Mouse (Mus musculus) stomach, embryonic 15.5 days (tissue): ENCODE results near the gene Gnmt. TPM values are rescaled to one million over a fixed set of nuclear protein-coding genes. Genes with fewer than 3 reads are reported as not detected.

Source experiments
- ATAC-seq: fragments of 200-750 bp; cut with Nextera tagmentation; 2 replicates; pipeline ENCODE4 v1.8.0; 2017; ENCODE audit warnings: low read depth, moderate number of reproducible peaks, moderate TSS enrichment; ENCODE audit not compliant: insufficient read depth, low FRiP score
- H3K27ac ChIP-seq: fragments of 300-500 bp; sonication (generic); 2 replicates; pipeline ENCODE4 v1.5.1; 2015; ENCODE audit warnings: mild to moderate bottlenecking, inconsistent platforms
- H3K27me3 ChIP-seq: fragments of 300-500 bp; sonication (generic); replicated peaks from 2 replicates; pipeline ENCODE4 v1.6.1; 2015; ENCODE audit warnings: inconsistent platforms
- H3K36me3 ChIP-seq: fragments of 300-500 bp; sonication (generic); 2 replicates; pipeline ENCODE4 v1.6.1; 2015; ENCODE audit warnings: inconsistent platforms
- H3K4me1 ChIP-seq: fragments of 300-500 bp; sonication (generic); 2 replicates; pipeline ENCODE4 v1.6.1; 2015; ENCODE audit warnings: inconsistent platforms
- H3K4me2 ChIP-seq: fragments of 300-500 bp; sonication (generic); 2 replicates; pipeline ENCODE4 v1.6.1; 2015; ENCODE audit warnings: mild to moderate bottlenecking, inconsistent platforms
- H3K4me3 ChIP-seq: fragments of 300-500 bp; sonication (generic); replicated peaks from 2 replicates; pipeline ENCODE4 v1.5.1; 2015; ENCODE audit warnings: inconsistent platforms
- H3K9ac ChIP-seq: fragments of 300-500 bp; sonication (generic); 2 replicates; pipeline ENCODE4 v1.6.1; 2015; ENCODE audit warnings: inconsistent platforms
- H3K9me3 ChIP-seq: fragments of 300-500 bp; sonication (generic); 2 replicates; pipeline ENCODE4 v1.6.1; 2016; ENCODE audit warnings: inconsistent platforms
- WGBS: fragments of 180-500 bp; shearing (Covaris S2); methylation state at CpG from one replicate; pipeline ENCODE4 v1.1.7; 2015; 5-methylcytosine and 5-hydroxymethylcytosine counted together
- polyA plus RNA-seq: library from polyadenylated mRNA; unstranded; fragments of >200 nt; fragmentation: Nextera tagmentation; extraction: Ambion mirVana; gene quantifications from 2 replicates; pipeline ENCODE4 v1.2.1, GENCODE M21; 2015

Gene Gnmt
- polyA plus RNA-seq, 1 experiment from 2014 or later, result 15.0 TPM

- H3K4me2 ChIP-seq, result no peak overlapping the region
- 88% methylated on average over 9 of the region's 9 CpGs for WGBS
- ATAC-seq, result no peak
Observed at GRCm38 (mm10) chr17:46713849-46714248, 15.1 kb downstream of the Gnmt start.

GRCm38 (mm10) chr17:46712442-46712841, 16.5 kb downstream of the Gnmt start:
- H3K36me3 ChIP-seq, result peaks cover 14% of the 10 kb centered on the region
- peaks cover 13% of the 10 kb centered on the region for H3K4me1 ChIP-seq
- H3K4me2 ChIP-seq, result peak overlapping the region; percentile 94
- H3K27ac ChIP-seq, result no peak overlapping the region
- WGBS, result 59% methylated on average over 7 of the region's 7 CpGs
- H3K4me3 ChIP-seq, result peak overlapping the region; percentile 95
- no peak for ATAC-seq
- no peaks in the 10 kb centered on the region for H3K27me3 ChIP-seq
- H3K9ac ChIP-seq, result peak overlapping the region; percentile 90; the same call in 1 of the 2 replicates
- H3K9me3 ChIP-seq, result no peaks in the 10 kb centered on the region

More at GRCm38 (mm10) chr17:46713849-46714248, 15.1 kb downstream of the Gnmt start:
- Histone ChIP-seq H3K9ac (no peak overlapping the region), H3K27me3 (no peaks in the 10 kb centered on the region), H3K4me1 (peaks cover 13% of the 10 kb centered on the region), H3K36me3 (peaks cover 14% of the 10 kb centered on the region), H3K27ac (no peak overlapping the region), H3K4me3 (no peak overlapping the region), H3K9me3 (no peaks in the 10 kb centered on the region)

GRCm38 (mm10) chr17:46711612-46712271, 17.2 kb downstream of the Gnmt start:
- Histone ChIP-seq H3K27ac (peak overlapping the region; percentile 61), H3K4me1 (peaks cover 13% of the 10 kb centered on the region), H3K27me3 (no peaks in the 10 kb centered on the region), H3K36me3 (peaks cover 12% of the 10 kb centered on the region), H3K4me2 (peak overlapping the region; percentile 94), H3K9ac (peak overlapping the region; percentile 90), H3K9me3 (no peaks in the 10 kb centered on the region), H3K4me3 (peak overlapping the region; percentile 95)
- under 1% methylated on average over 75 of the region's 76 CpGs for WGBS
- ATAC-seq, result peak; percentile 41

GRCm38 (mm10) chr17:46710959-46711597, 17.9 kb downstream of the Gnmt start, which contains the start of gene Pex6:
Pex6 (plus strand) TSS chr17:46711463.
- peaks cover 13% of the 10 kb centered on the region for H3K4me1 ChIP-seq
- peak within 1 kb of the TSS; percentile 61 for H3K27ac ChIP-seq
- peaks cover 9% of the 10 kb centered on the region for H3K36me3 ChIP-seq
- WGBS, result 7% methylated on average over 36 of the region's 36 CpGs
- peak; percentile 89 for ATAC-seq
- peak within 1 kb of the TSS; percentile 95 for H3K4me3 ChIP-seq
- H3K9ac ChIP-seq, result peak within 1 kb of the TSS; percentile 90
- no peaks in the 10 kb centered on the region for H3K9me3 ChIP-seq
- H3K4me2 ChIP-seq, result peak within 1 kb of the TSS; percentile 94
- H3K27me3 ChIP-seq, result no peaks in the 10 kb centered on the region

DNA sequence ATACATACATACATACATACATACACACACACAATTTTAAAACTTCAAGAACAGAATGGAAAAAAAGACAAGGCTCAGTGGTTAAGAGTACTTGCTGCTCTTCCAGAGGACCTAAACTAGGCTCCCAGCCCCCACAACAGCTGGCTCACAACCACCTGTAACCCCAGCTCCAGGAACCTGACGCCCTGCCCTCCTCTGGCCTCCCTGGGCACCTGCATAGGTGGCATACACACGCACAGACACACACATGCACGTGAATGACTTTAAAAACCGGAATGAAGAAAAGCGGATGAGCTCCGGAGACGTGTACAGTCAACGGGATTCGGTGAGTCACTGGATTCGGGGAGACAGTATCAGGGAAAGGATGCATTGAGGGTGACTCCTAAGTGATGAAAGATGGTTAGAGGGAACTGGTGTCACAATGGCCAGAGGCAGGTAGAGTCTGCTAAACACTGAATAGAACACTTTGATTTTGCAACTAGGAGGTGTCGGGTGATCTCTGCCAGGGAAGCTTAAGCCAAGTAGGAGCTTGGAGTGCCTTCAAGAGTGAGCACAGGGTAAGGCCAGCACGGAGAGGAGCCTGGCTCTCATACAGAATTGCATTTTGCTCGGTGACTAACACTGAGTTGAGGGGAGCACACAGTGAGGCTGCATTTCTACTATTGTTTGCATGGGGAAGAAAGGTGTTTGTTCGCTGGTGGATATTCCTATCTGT, 22.4 kb downstream of the Gnmt start:
- Histone ChIP-seq H3K4me1 (peaks cover 32% of the 10 kb centered on the region), H3K9me3 (no peaks in the 10 kb centered on the region), H3K36me3 (no peaks in the 10 kb centered on the region), H3K4me3 (no peak overlapping the region), H3K9ac (no peak overlapping the region), H3K27ac (no peak overlapping the region), H3K4me2 (no peak overlapping the region), H3K27me3 (no peaks in the 10 kb centered on the region)
- ATAC-seq, result no peak
- 90% methylated on average over 14 of the region's 14 CpGs for WGBS

DNA sequence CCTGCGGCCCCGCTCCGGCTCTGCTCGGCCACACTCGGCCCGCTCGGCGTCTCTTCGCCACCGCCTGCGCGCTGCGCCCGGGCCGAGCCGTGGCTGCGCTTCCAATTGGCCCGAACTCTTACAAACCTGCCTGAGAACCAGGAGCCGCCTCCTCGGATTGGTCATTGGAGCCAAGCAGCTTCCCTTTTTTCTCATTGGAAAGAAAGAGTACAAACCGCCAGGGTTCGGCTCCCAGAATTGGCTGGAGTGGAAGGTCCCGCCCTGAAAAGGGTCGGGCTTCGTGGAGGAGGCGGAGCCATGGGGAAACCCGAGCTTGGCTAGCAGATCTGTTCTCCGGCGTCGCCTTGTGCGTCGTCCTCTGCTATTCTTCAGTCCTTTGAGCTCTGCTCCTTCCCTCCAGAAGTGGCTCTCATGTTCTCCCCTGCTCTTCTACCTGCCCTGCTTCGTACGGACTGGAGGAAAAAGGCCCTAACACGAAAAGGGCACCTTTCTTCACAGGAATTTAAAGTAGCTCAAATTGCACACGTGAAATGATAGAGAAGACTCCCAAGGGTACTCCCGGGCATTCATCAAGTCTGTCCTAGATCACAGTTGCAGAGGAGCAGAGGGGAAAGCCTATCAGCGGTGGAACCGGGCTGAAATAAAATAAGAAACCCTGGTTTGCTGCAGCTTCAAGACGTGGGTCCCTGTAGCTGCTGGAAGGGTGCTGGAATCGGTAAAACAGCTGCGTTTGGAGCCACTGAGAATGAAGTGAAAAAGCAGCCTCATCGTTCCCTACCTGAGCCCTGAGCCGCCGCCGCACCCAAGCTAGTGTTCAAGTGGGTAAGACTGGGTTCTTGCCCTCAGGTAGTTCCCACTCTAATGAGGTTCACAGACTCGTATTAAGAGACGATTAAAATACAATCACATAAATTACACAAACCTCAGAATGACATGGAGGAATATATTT, 23.8 kb downstream of the Gnmt start, which contains the start of gene Ppp2r5d:
Gene Ppp2r5d (minus strand): TSS at position 225 of the 949 bp plus-strand sequence.
- Histone ChIP-seq H3K4me3 (peak within 1 kb of the TSS; percentile 94), H3K4me1 (peaks cover 38% of the 10 kb centered on the region), H3K4me2 (peak within 1 kb of the TSS; percentile 89), H3K9me3 (no peaks in the 10 kb centered on the region), H3K27ac (peak within 1 kb of the TSS; percentile 96), H3K9ac (peak within 1 kb of the TSS; percentile 96), H3K36me3 (no peaks in the 10 kb centered on the region), H3K27me3 (no peaks in the 10 kb centered on the region)
- ATAC-seq, result peak; percentile 94
- under 1% methylated on average over 48 of the region's 48 CpGs for WGBS

- H3K9ac ChIP-seq, result peak overlapping the region; percentile 96
- 2% methylated on average over 36 of the region's 41 CpGs for WGBS
Observed at GRCm38 (mm10) chr17:46703971-46704886, 24.7 kb downstream of the Gnmt start.

GRCm38 (mm10) chr17:46702506-46702905, 26.5 kb downstream of the Gnmt start:
- no peak overlapping the region for H3K27ac ChIP-seq
- no peaks in the 10 kb centered on the region for H3K27me3 ChIP-seq
- peaks cover 10% of the 10 kb centered on the region; the same call in 1 of the 2 replicates for H3K36me3 ChIP-seq
- ATAC-seq, result no peak
- peak overlapping the region; percentile 61 for H3K4me2 ChIP-seq
- no peaks in the 10 kb centered on the region for H3K9me3 ChIP-seq
- peaks cover 38% of the 10 kb centered on the region for H3K4me1 ChIP-seq
- WGBS, result 81% methylated on average over 5 of the region's 5 CpGs
- H3K4me3 ChIP-seq, result no peak overlapping the region
- H3K9ac ChIP-seq, result no peak overlapping the region

More at GRCm38 (mm10) chr17:46703971-46704886, 24.7 kb downstream of the Gnmt start:
- Histone ChIP-seq H3K4me2 (peak overlapping the region; percentile 61), H3K27me3 (no peaks in the 10 kb centered on the region), H3K4me1 (peaks cover 38% of the 10 kb centered on the region), H3K9me3 (no peaks in the 10 kb centered on the region), H3K4me3 (peak overlapping the region; percentile 94), H3K36me3 (0 out of 2 replicates have a peak, but pooled peaks cover 4% of the 10 kb centered on the region), H3K27ac (peak overlapping the region; percentile 96)
- ATAC-seq, result peak; percentile 76

DNA sequence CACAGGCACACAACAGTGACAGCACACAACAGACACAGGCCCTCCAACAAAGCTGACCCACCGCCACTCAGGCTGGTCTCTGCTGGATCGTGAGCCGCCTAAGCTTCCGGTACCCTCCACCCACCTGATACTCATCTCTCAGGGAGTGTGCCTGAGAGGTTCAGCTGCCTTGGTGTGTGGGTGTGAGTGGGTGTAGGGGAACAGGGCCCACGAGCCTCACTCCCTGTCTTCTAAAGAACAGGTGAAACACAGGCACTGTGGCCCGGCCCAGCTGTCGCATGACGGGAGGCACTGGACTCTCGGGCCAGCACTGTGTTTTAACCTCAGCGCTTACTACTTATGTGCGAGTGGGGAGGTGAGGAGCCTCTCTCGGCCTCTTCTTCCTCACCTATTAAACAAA, 26.9 kb downstream of the Gnmt start:
- H3K9ac ChIP-seq, result no peak overlapping the region
- H3K36me3 ChIP-seq, result peaks cover 10% of the 10 kb centered on the region; the same call in 1 of the 2 replicates
- H3K4me1 ChIP-seq, result peaks cover 38% of the 10 kb centered on the region
- no peaks in the 10 kb centered on the region for H3K27me3 ChIP-seq
- H3K4me3 ChIP-seq, result no peak overlapping the region
- no peak for ATAC-seq
- WGBS, result 81% methylated on average over 12 of the region's 12 CpGs
- no peak overlapping the region for H3K4me2 ChIP-seq
- H3K27ac ChIP-seq, result no peak overlapping the region
- no peaks in the 10 kb centered on the region for H3K9me3 ChIP-seq

DNA sequence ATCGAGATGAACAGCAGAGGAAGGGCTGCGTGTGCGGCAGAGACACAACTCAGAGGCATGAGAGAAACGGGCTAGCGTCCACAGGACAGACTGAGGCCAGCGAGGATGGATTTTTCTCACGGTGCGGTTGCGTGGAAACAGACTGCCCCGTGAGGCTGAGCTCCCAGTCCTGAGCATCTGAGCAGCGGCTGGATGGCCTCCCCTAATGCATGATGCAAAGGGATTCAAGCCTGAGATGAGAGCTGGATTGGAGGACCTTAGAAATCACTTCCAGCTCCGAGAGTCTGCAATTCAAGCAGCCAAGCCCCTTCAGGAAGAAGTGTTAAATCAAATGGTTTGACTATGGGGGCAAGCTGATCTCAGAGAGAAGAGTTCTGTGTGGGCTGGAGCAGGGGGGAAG, 27.5 kb downstream of the Gnmt start:
- no peak overlapping the region for H3K27ac ChIP-seq
- peaks cover 10% of the 10 kb centered on the region; the same call in 1 of the 2 replicates for H3K36me3 ChIP-seq
- no peak for ATAC-seq
- WGBS, result 75% methylated on average over 12 of the region's 12 CpGs
- H3K9me3 ChIP-seq, result no peaks in the 10 kb centered on the region
- peaks cover 38% of the 10 kb centered on the region for H3K4me1 ChIP-seq
- H3K27me3 ChIP-seq, result no peaks in the 10 kb centered on the region
- no peak overlapping the region for H3K4me2 ChIP-seq
- H3K9ac ChIP-seq, result no peak overlapping the region
- no peak overlapping the region for H3K4me3 ChIP-seq
